ENCODE assay signal across 8 mouse cellular contexts in the genomic region with DNA sequence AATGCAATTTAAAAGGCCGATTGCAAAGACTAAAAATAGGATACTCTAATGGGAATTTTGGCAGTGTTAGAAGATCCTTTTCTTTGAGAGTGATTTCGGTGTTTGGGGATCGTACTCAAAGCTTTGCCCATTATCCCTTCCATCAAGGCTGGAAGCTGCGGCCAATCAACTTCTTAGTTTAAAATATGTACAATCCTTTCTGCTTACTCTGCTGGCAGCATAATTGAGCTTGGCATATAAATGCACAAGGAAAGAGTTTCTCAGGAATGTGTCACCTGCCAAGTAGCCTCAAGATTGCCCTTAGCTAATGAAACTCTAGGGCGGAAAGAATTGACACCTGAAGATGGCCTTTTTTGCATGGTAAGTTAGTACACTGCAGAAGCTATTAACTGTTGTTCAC. TPM values are rescaled to one million over a fixed set of nuclear protein-coding genes. Genes with fewer than 3 reads are reported as not detected.
DNase-seq lines count a peak whose midpoint lies in the region; ATAC-seq and TF ChIP-seq lines count a peak whose summit lies in the region.

No protein-coding gene starts in this region.

- no peaks in the 10 kb centered on the region for H3K9me3 ChIP-seq in limb, embryonic 15.5 days
- no peaks in the 10 kb centered on the region for H3K9me3 ChIP-seq in stomach, embryonic 16.5 days (replicated peaks; ENCODE audit: control insufficient read depth, low read length)

- H3K4me1 ChIP-seq in spleen, adult 2 months (ENCODE audit: control insufficient read depth, insufficient read depth, insufficient read length), result no peaks in the 10 kb centered on the region; the same call in 1 of the 2 replicates
- peaks cover 24% of the 10 kb centered on the region for H3K4me1 ChIP-seq in limb, embryonic 15.5 days
- peaks cover 23% of the 10 kb centered on the region for H3K4me1 ChIP-seq in stomach, embryonic 16.5 days (ENCODE audit: control insufficient read depth, insufficient read depth, low read length)

- H3K4me3 ChIP-seq in spleen, adult 2 months (ENCODE audit: extremely low read depth, insufficient read depth, insufficient read length), result peak overlapping the region; percentile 85; the same call in 1 of the 2 replicates
- H3K4me3 ChIP-seq in limb, embryonic 15.5 days, result peak overlapping the region; percentile 86
- H3K4me3 ChIP-seq in stomach, embryonic 16.5 days (replicated peaks; ENCODE audit: low read length), result peak overlapping the region; percentile 84

- no peak for TF ChIP-seq CTCF in spleen, adult 2 months (IDR thresholded peaks at IDR 0.05; ENCODE audit: extremely low read depth, insufficient read depth, insufficient read length, insufficient replicate concordance)

- no peak overlapping the region for H3K27ac ChIP-seq in spleen, adult 2 months (ENCODE audit: insufficient read depth, low read length)
- H3K27ac ChIP-seq in limb, embryonic 15.5 days, result no peak overlapping the region; the same call in 1 of the 2 replicates
- peak overlapping the region; percentile 29 for H3K27ac ChIP-seq in stomach, embryonic 16.5 days (ENCODE audit: low read length)

- TF ChIP-seq POLR2A in spleen, adult 2 months (IDR thresholded peaks at IDR 0.05; ENCODE audit: low read depth, low read length), result no peak

- ATAC-seq in limb, embryonic 15.5 days (ENCODE audit: insufficient number of reproducible peaks, low FRiP score, low TSS enrichment, low read depth), result no peak
- no peak for ATAC-seq in stomach, embryonic 16.5 days (ENCODE audit: insufficient read depth, low FRiP score)

- H3K4me2 ChIP-seq in limb, embryonic 15.5 days, result peak overlapping the region; percentile 57
- H3K4me2 ChIP-seq in stomach, embryonic 16.5 days (ENCODE audit: low read depth, low read length), result peak overlapping the region; percentile 71

- peak overlapping the region; percentile 62; the same call in 1 of the 2 replicates for H3K9ac ChIP-seq in limb, embryonic 15.5 days
- H3K9ac ChIP-seq in stomach, embryonic 16.5 days (ENCODE audit: low read length), result peak overlapping the region; percentile 87

- H3K27me3 ChIP-seq in spleen, adult 2 months (ENCODE audit: control insufficient read depth, insufficient read depth, low read length), result no peaks in the 10 kb centered on the region
- no peaks in the 10 kb centered on the region for H3K27me3 ChIP-seq in limb, embryonic 15.5 days
- no peaks in the 10 kb centered on the region for H3K27me3 ChIP-seq in stomach, embryonic 16.5 days (ENCODE audit: control insufficient read depth, insufficient read depth, low read length)

- WGBS in spleen, adult 2 months, result 26% methylated on average over 5 of the region's 5 CpGs
- WGBS in limb, embryonic 15.5 days, result 8% methylated on average over 5 of the region's 5 CpGs
- WGBS in stomach, embryonic 16.5 days, result 7% methylated on average over 5 of the region's 5 CpGs

- DNase-seq in adrenal gland, postnatal 14 days, result peak; percentile 12
- DNase-seq in adrenal gland, postnatal 4 days (ENCODE audit: low spot score in 2 of 2), result no peak
- DNase-seq in spleen, adult 2 months (ENCODE audit: low read depth in 1 of 2, low spot score in 2 of 2), result no peak
- no peak for DNase-seq in spleen, postnatal 10 days (ENCODE audit: low spot score in 2 of 2)
- DNase-seq in gastrocnemius, postnatal 10 days, result no peak
- DNase-seq in gastrocnemius, postnatal 25 days, result no peak

- H3K36me3 ChIP-seq in spleen, adult 2 months (ENCODE audit: control insufficient read depth, insufficient read depth, low read length), result no peaks in the 10 kb centered on the region
- H3K36me3 ChIP-seq in limb, embryonic 15.5 days, result no peaks in the 10 kb centered on the region
- H3K36me3 ChIP-seq in stomach, embryonic 16.5 days (ENCODE audit: control insufficient read depth, insufficient read depth, low read length), result no peaks in the 10 kb centered on the region

RNA-seq across cellular contexts. Expression of gene Cnst, which starts 1.0 kb away (rescaled TPM):
- 40.4 and 49.6 TPM in 2 replicates for total RNA-seq in adrenal gland, postnatal 14 days (2021)
- 10 to 100 TPM; 25.8 to 27.7 TPM for total RNA-seq in adrenal gland, postnatal 4 days (2021)
- polyA plus RNA-seq in spleen, adult 2 months (2012; rRNA removed), result 7.2 and 9.3 TPM in 2 replicates
- polyA plus RNA-seq in limb, embryonic 15.5 days (2015; fragmentation: Nextera tagmentation; extraction: Ambion mirVana), result 15.0 and 16.5 TPM in 2 replicates
- polyA plus RNA-seq in stomach, embryonic 16.5 days (2015; fragmentation: Nextera tagmentation; extraction: Ambion mirVana), result 16.6 and 18.8 TPM in 2 replicates
- total RNA-seq in gastrocnemius, postnatal 10 days (2021), result 10 to 100 TPM; 33.8 to 35.9 TPM
- total RNA-seq in gastrocnemius, postnatal 25 days (2021), result 10 to 100 TPM; 19.9 to 26.2 TPM

RNA-seq across cellular contexts. Expression of gene Tfb2m, which starts 1.1 kb away (rescaled TPM):
- total RNA-seq in adrenal gland, postnatal 14 days (2021), result 57.2 and 67.9 TPM in 2 replicates
- 10 to 100 TPM; 27.0 to 33.1 TPM for total RNA-seq in adrenal gland, postnatal 4 days (2021)
- polyA plus RNA-seq in spleen, adult 2 months (2012; rRNA removed), result 4.4 TPM in 2 replicates
- 29.8 and 29.9 TPM in 2 replicates for polyA plus RNA-seq in limb, embryonic 15.5 days (2015; fragmentation: Nextera tagmentation; extraction: Ambion mirVana)
- 25.8 and 31.0 TPM in 2 replicates for polyA plus RNA-seq in stomach, embryonic 16.5 days (2015; fragmentation: Nextera tagmentation; extraction: Ambion mirVana)
- total RNA-seq in gastrocnemius, postnatal 10 days (2021), result 10 to 100 TPM; 22.2 to 25.9 TPM
- total RNA-seq in gastrocnemius, postnatal 25 days (2021), result 10 to 100 TPM; 31.0 to 36.5 TPM

RNA-seq across cellular contexts. Expression of gene Smyd3, which starts 29.3 kb away (rescaled TPM):
- 6.5 and 7.3 TPM in 2 replicates for total RNA-seq in adrenal gland, postnatal 14 days (2021)
- total RNA-seq in adrenal gland, postnatal 4 days (2021), result 10 to 100 TPM; 13.6 to 14.0 TPM
- 2.6 and 3.6 TPM in 2 replicates for polyA plus RNA-seq in spleen, adult 2 months (2012; rRNA removed)
- 18.8 and 19.2 TPM in 2 replicates for polyA plus RNA-seq in limb, embryonic 15.5 days (2015; fragmentation: Nextera tagmentation; extraction: Ambion mirVana)
- polyA plus RNA-seq in stomach, embryonic 16.5 days (2015; fragmentation: Nextera tagmentation; extraction: Ambion mirVana), result 18.8 and 18.9 TPM in 2 replicates
- 1 to 10 TPM; 5.8 to 6.1 TPM for total RNA-seq in gastrocnemius, postnatal 10 days (2021)
- total RNA-seq in gastrocnemius, postnatal 25 days (2021), result 1 to 10 TPM; 4.1 to 4.6 TPM
